Mouse (Mus musculus): ENCODE results near the gene Mrpl39.
A peak's percentile ranks its signal among the peaks of the same experiment; 100 is the strongest.

Gene Mrpl39

GRCm38 (mm10) chr16:84735166-84736105, at the start of gene Mrpl39:
Mrpl39 (minus strand) TSS chr16:84735742.
- peak; percentile 97 for DNase-seq (ENCODE audit: low spot score)

- DNase-seq (ENCODE audit: low spot score) = no peak
Measured at GRCm38 (mm10) chr16:84784966-84785365, 49.4 kb upstream of the Mrpl39 start.

- DNase-seq (ENCODE audit: low spot score) = no peak
Measured at GRCm38 (mm10) chr16:84783279-84783678, 47.7 kb upstream of the Mrpl39 start.

GRCm38 (mm10) chr16:84779718-84780117, 44.2 kb upstream of the Mrpl39 start:
- DNase-seq (ENCODE audit: low spot score) = no peak

- no peak for DNase-seq (ENCODE audit: low spot score)
Measured at GRCm38 (mm10) chr16:84778861-84779630, 43.5 kb upstream of the Mrpl39 start.

- DNase-seq (ENCODE audit: low spot score) = no peak
Measured at GRCm38 (mm10) chr16:84778431-84778830, 42.9 kb upstream of the Mrpl39 start.

GRCm38 (mm10) chr16:84776089-84776784, 40.7 kb upstream of the Mrpl39 start:
- no peak for DNase-seq (ENCODE audit: low spot score)

- no peak for DNase-seq (ENCODE audit: low spot score)
Measured at GRCm38 (mm10) chr16:84775356-84775755, 39.8 kb upstream of the Mrpl39 start.

- DNase-seq (ENCODE audit: low spot score) = peak; percentile 58
Measured at GRCm38 (mm10) chr16:84774761-84775231, 39.3 kb upstream of the Mrpl39 start.

GRCm38 (mm10) chr16:84774003-84774703, 38.6 kb upstream of the Mrpl39 start, which contains the start of gene Jam2:
Jam2 (plus strand) TSS chr16:84774123.
- DNase-seq (ENCODE audit: low spot score) = peak; percentile 79

- no peak for DNase-seq (ENCODE audit: low spot score)
Measured at GRCm38 (mm10) chr16:84773268-84773861, 37.8 kb upstream of the Mrpl39 start.

- DNase-seq (ENCODE audit: low spot score) = no peak
Measured at GRCm38 (mm10) chr16:84772496-84773267, 37.1 kb upstream of the Mrpl39 start.

- DNase-seq (ENCODE audit: low spot score) = no peak
Measured at GRCm38 (mm10) chr16:84771461-84771860, 35.9 kb upstream of the Mrpl39 start.

- no peak for DNase-seq (ENCODE audit: low spot score)
Measured at GRCm38 (mm10) chr16:84770891-84771290, 35.3 kb upstream of the Mrpl39 start.

GRCm38 (mm10) chr16:84769619-84770464, 34.3 kb upstream of the Mrpl39 start:
- no peak for DNase-seq (ENCODE audit: low spot score)

GRCm38 (mm10) chr16:84769182-84769581, 33.6 kb upstream of the Mrpl39 start:
- no peak for DNase-seq (ENCODE audit: low spot score)

- DNase-seq (ENCODE audit: low spot score) = no peak
Measured at GRCm38 (mm10) chr16:84767956-84768355, 32.4 kb upstream of the Mrpl39 start.

- DNase-seq (ENCODE audit: low spot score) = no peak
Measured at GRCm38 (mm10) chr16:84745721-84746306, 10.3 kb upstream of the Mrpl39 start.
